Mouse (Mus musculus) layer of hippocampus, postnatal 10 days (tissue): ENCODE measurements at regions not wholly inside any gene's neighbourhood (a gene's known extent, or its start where the extent isn't known, plus 50 kb on each side); places are given as distances from the start of the nearest gene placed in this dataset.

Experiments
- DNase-seq, 2 experiments: peaks; one replicate each; pipeline ENCODE4 v3.0.0; 2021; ENCODE audit warnings: low spot score in 2 of 2

- peak; percentile 32 to 48 for DNase-seq
Measured at GRCm38 (mm10) chr6:43021967-43022366, 73.1 kb downstream of the Olfr444 start.
